Mouse (Mus musculus): ENCODE results near the gene Plcxd3. TPM values are rescaled to one million over a fixed set of nuclear protein-coding genes. Genes with fewer than 3 reads are reported as not detected.
"Not testable (repeated sequence)": the region's sequence is repeated elsewhere in the genome, so short reads cannot be mapped to it uniquely, and the experiment has no call there.

The Plcxd3 gene
- polyA plus RNA-seq, 2 experiments from 2014 or later: 0.35 TPM; not detected in 1

GRCm38 (mm10) chr15:4561431-4561970 is 186.2 kb downstream of the Plcxd3 start:
- no peak for ATAC-seq

- not testable (repeated sequence) for ATAC-seq
Measured at GRCm38 (mm10) chr15:4595521-4595920, 220.2 kb downstream of the Plcxd3 start.

GRCm38 (mm10) chr15:4598661-4599060 is 223.4 kb downstream of the Plcxd3 start:
- ATAC-seq: not testable (repeated sequence)

- ATAC-seq: not testable (repeated sequence)
Measured at GRCm38 (mm10) chr15:4599331-4599730, 224.0 kb downstream of the Plcxd3 start.

GRCm38 (mm10) chr15:4605630-4606029 is 230.3 kb downstream of the Plcxd3 start:
- ATAC-seq: no peak

Measured in CD4-positive, CD25-positive, alpha-beta regulatory T cell, adult 4 months (primary cell).